Mouse (Mus musculus) liver, embryonic 14.5 days (tissue): ENCODE results near the gene Atf4.
A peak's percentile ranks its signal among the peaks of the same experiment; 100 is the strongest.

ENCODE experiments used
- CTCF ChIP-seq: IDR thresholded peaks from 2 replicates; pipeline ENCODE4 v1.5.1; 2016; ENCODE audit warnings: antibody characterized with exemption, low read depth, control low read depth
- EP300 ChIP-seq: IDR thresholded peaks from 2 replicates; pipeline ENCODE4 v1.6.1; 2016; ENCODE audit warnings: antibody characterized with exemption, low read depth

DNA sequence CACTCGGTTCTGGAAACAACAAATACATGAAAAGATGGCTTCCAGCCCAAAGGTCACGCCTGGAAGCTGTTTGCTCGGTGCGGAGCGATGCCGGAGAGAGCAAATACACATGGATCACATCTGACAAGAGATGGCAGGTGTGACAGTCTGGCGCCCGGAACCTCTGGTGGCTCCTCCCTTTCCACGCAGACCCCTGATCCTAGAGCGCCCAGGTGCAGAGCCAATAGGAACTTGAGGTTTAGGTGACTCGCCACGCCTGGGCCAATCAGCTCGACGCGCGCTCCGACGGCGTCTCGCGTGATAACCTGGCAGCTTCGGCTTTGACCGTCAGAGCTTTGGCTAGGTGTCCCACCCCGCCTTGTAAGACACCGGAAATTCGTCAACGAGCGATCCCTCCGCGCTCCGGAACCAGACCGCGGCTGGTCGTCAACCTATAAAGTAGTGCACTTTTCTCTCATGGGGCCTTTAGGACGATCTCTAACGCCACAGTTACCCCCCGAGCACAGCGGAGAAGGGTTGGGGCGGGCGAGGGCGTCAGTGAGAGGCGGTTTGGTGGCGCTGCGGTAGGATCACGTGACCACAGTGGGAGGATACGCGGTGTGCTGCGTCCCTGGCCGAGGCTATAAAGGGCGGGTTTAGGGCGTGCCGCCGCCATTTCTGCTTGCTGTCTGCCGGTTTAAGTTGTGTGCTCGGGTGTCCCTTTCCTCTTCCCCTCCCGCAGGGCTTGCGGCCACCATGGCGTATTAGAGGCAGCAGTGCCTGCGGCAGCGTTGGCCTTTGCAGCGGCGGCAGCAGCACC is at the start of gene Atf4:
- TF ChIP-seq CTCF, result no peak; the same call in 1 of the 2 replicates
- 0 out of 2 replicates have a peak, but pooled peaks have one; percentile 32 for TF ChIP-seq EP300
